9 mouse cellular contexts compared by ENCODE assay signal in the genomic region with DNA sequence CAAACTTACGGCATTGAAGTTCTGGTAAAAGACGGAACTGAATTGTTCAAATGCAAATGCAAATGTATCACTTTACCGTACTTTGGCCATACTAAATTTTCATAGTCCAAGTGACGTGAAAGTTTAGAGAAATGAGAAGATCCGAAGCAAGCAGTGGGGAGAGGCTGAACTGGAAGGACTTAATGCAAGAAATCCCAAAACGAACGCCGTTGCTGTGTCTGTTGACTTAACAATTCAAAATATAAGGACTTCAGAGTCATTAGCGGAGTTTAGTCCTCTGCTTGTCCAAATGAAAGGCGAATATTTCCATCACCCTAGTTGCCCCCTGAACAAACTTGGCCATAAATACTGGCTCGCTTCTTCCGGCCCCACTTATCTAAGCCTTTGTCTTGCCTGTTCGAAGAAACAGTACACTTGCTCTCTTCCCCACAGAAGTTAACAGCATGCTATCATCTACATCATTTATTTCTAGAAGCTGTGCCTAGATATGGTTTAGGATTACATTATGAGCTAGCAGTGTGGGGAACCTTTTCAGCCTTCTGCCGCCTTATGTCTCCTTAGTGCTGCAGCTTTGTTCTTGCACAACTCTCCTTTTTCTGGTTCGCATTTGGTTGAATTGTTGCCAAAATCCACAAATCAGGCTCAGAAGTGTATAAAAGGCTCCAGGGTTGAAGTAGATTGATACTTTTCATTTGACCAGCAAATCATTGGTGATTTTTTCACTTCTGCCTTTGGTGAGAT. TPM values are rescaled to one million over a fixed set of nuclear protein-coding genes. Genes with fewer than 3 reads are reported as not detected.
DNase-seq lines count a peak whose midpoint lies in the region; ATAC-seq and TF ChIP-seq lines count a peak whose summit lies in the region.
"Had no signal": no experiment of that assay in that cellular context is flagged by ENCODE, and none has a peak within 500 bp of the region (broad histone marks: within the 10 kb centered on the region; RNA-seq: fewer than 3 reads in every experiment).

No protein-coding gene starts in this region.

- WGBS in liver, embryonic 13.5 days (ENCODE audit: insufficient replicate concordance) = 4% methylated on average over 15 of the region's 15 CpGs
- WGBS in olfactory bulb, adult 2 months = under 1% methylated on average over 15 of the region's 15 CpGs

- TF ChIP-seq POLR2A in olfactory bulb, adult 2 months (IDR thresholded peaks at IDR 0.05; ENCODE audit: insufficient read depth, low read depth, low read length) = no peak

- H3K9ac ChIP-seq in liver, embryonic 13.5 days = peak overlapping the region; percentile 84

- H3K36me3 ChIP-seq in liver, embryonic 13.5 days = no peaks in the 10 kb centered on the region

- no peak for ATAC-seq in liver, embryonic 13.5 days (ENCODE audit: low read depth)

- H3K27me3 ChIP-seq in liver, embryonic 13.5 days = no peaks in the 10 kb centered on the region

- H3K4me3 ChIP-seq in liver, embryonic 13.5 days (replicated peaks) = peak overlapping the region; percentile 66
- peak overlapping the region; percentile 27 for H3K4me3 ChIP-seq in olfactory bulb, adult 2 months (ENCODE audit: insufficient read depth, low read depth, low read length)

- DNase-seq in thymus, postnatal 0 days (ENCODE audit: low spot score) = peak; percentile 61
- no peak for DNase-seq in thymus, adult 18-20 months
- peak; percentile 78 for DNase-seq in embryo, embryonic 9.5 days (ENCODE audit: extremely low spot score)
- peak; percentile 17 for DNase-seq in heart, postnatal 4 days
- DNase-seq in liver, embryonic 13.5 days = peak; percentile 42
- DNase-seq in frontal cortex, postnatal 25 days (ENCODE audit: low spot score in 2 of 2) = no peak
- no peak for DNase-seq in cerebellum, adult 9-10 months

- peaks cover 61% of the 10 kb centered on the region for H3K4me1 ChIP-seq in liver, embryonic 13.5 days (replicated peaks)
- H3K4me1 ChIP-seq in olfactory bulb, adult 2 months (ENCODE audit: control insufficient read depth, insufficient read depth, low read length) = no peaks in the 10 kb centered on the region

- no peak for TF ChIP-seq CTCF in olfactory bulb, adult 2 months (IDR thresholded peaks at IDR 0.05; ENCODE audit: insufficient read depth, low read depth, low read length)

- H3K27ac ChIP-seq in liver, embryonic 13.5 days = peak overlapping the region; percentile 100
- peak overlapping the region; percentile 63 for H3K27ac ChIP-seq in olfactory bulb, adult 2 months (ENCODE audit: insufficient read depth, low read depth, low read length)

- H3K4me2 ChIP-seq in liver, embryonic 13.5 days = peak overlapping the region; percentile 82

- H3K9me3 ChIP-seq in liver, embryonic 13.5 days (replicated peaks) = no peaks in the 10 kb centered on the region

RNA-seq across cellular contexts. Expression of gene Hist1h2bc, which starts 1.3 kb away (rescaled TPM):
- polyA plus RNA-seq in thymus, postnatal 0 days (2015; fragmentation: Nextera tagmentation; extraction: Ambion mirVana) = 61.5 and 62.8 TPM in 2 replicates
- total RNA-seq in heart, postnatal 4 days (2021) = 10 to 100 TPM; 44.8 to 56.0 TPM
- 81.2 and 88.9 TPM in 2 replicates for polyA plus RNA-seq in liver, embryonic 13.5 days (2015; fragmentation: Nextera tagmentation; extraction: Ambion mirVana)
- not detected in 2 replicates for polyA plus RNA-seq in olfactory bulb, adult 2 months (2012; ENCODE audit: insufficient read depth, insufficient read length, low replicate concordance, missing spikeins)

RNA-seq across cellular contexts. Expression of gene Hist1h2ac, which starts 1.5 kb away (rescaled TPM):
- 1.6 and 2.0 TPM in 2 replicates for polyA plus RNA-seq in thymus, postnatal 0 days (2015; fragmentation: Nextera tagmentation; extraction: Ambion mirVana)
- 10 to 100 TPM; 11.4 to 11.7 TPM for total RNA-seq in heart, postnatal 4 days (2021)
- 0.89 and 1.0 TPM in 2 replicates for polyA plus RNA-seq in liver, embryonic 13.5 days (2015; fragmentation: Nextera tagmentation; extraction: Ambion mirVana)
- not detected in 2 replicates for polyA plus RNA-seq in olfactory bulb, adult 2 months (2012; ENCODE audit: insufficient read depth, insufficient read length, low replicate concordance, missing spikeins)

RNA-seq across cellular contexts. Expression of gene Hist1h1t, which starts 10.3 kb away (rescaled TPM):
- not detected in 2 replicates for polyA plus RNA-seq in thymus, postnatal 0 days (2015; fragmentation: Nextera tagmentation; extraction: Ambion mirVana)
- 1 to 10 TPM; 1.6 to 1.8 TPM for total RNA-seq in heart, postnatal 4 days (2021)
- polyA plus RNA-seq in liver, embryonic 13.5 days (2015; fragmentation: Nextera tagmentation; extraction: Ambion mirVana) = not detected in 2 replicates
- polyA plus RNA-seq in olfactory bulb, adult 2 months (2012; ENCODE audit: insufficient read depth, insufficient read length, low replicate concordance, missing spikeins) = not detected in 2 replicates
- total RNA-seq: layer of hippocampus, adult 18-20 months had no signal

RNA-seq across cellular contexts. Expression of gene Hist1h4c, which starts 13.0 kb away (rescaled TPM):
- polyA plus RNA-seq in thymus, postnatal 0 days (2015; fragmentation: Nextera tagmentation; extraction: Ambion mirVana) = 22.4 and 29.5 TPM in 2 replicates
- 100 to 1,000 TPM; 167 to 175 TPM for total RNA-seq in heart, postnatal 4 days (2021)
- 5.4 and 8.6 TPM in 2 replicates for polyA plus RNA-seq in liver, embryonic 13.5 days (2015; fragmentation: Nextera tagmentation; extraction: Ambion mirVana)
- not detected in 2 replicates for polyA plus RNA-seq in olfactory bulb, adult 2 months (2012; ENCODE audit: insufficient read depth, insufficient read length, low replicate concordance, missing spikeins)

RNA-seq across cellular contexts. Expression of gene Hfe, which starts 25.4 kb away (rescaled TPM):
- polyA plus RNA-seq in thymus, postnatal 0 days (2015; fragmentation: Nextera tagmentation; extraction: Ambion mirVana) = 9.4 and 9.7 TPM in 2 replicates
- 10 to 100 TPM; 19.7 to 21.0 TPM for total RNA-seq in heart, postnatal 4 days (2021)
- polyA plus RNA-seq in liver, embryonic 13.5 days (2015; fragmentation: Nextera tagmentation; extraction: Ambion mirVana) = 6.6 and 8.8 TPM in 2 replicates
- polyA plus RNA-seq in olfactory bulb, adult 2 months (2012; ENCODE audit: insufficient read depth, insufficient read length, low replicate concordance, missing spikeins) = not detected in 2 replicates

Comparison
In these comparisons a context has a peak if more than half of its experiments do, and no peak if none do; other contexts are left out.
1. DNase-seq: peak in thymus, postnatal 0 days (single experiment), embryo, embryonic 9.5 days (single experiment), heart, postnatal 4 days (single experiment) and liver, embryonic 13.5 days (single experiment); none in thymus, adult 18-20 months (0 of 2), frontal cortex, postnatal 25 days (0 of 2) and cerebellum, adult 9-10 months (single experiment).
2. RNA of gene Hist1h2bc, which starts 1.3 kb away (polyA plus RNA-seq): 81.2 to 88.9 TPM in liver, embryonic 13.5 days and 61.5 to 62.8 TPM in thymus, postnatal 0 days; not detected in olfactory bulb, adult 2 months; every median in the first group is over 10 times any median in the second.